Mouse (Mus musculus) megakaryocyte progenitor cell, adult 5-6 weeks (primary cell): ENCODE data around the gene Abcc4. TPM values are rescaled to one million over a fixed set of nuclear protein-coding genes. Genes with fewer than 3 reads are reported as not detected.

Source experiments
- ATAC-seq: replicated peaks from 2 replicates; pipeline ENCODE4 v1.8.0; 2016; ENCODE audit warnings: mild to moderate bottlenecking, moderate TSS enrichment, inconsistent platforms; ENCODE audit not compliant: poor library complexity
- total RNA-seq, 2 experiments: library from RNA; stranded (forward) in 1 of 2; stranded (reverse) in 1 of 2; fragments of 157-497, 149-512 nt in 1 of 2; fragments of 200-1000 nt in 1 of 2; gene quantifications; 2 replicates each; pipeline versions ENCODE4 v1.2.3 to v1.2.4; 2015 to 2017

Gene Abcc4
- total RNA-seq, 2 experiments from 2014 or later, result 37.0 to 38.3 TPM

DNA sequence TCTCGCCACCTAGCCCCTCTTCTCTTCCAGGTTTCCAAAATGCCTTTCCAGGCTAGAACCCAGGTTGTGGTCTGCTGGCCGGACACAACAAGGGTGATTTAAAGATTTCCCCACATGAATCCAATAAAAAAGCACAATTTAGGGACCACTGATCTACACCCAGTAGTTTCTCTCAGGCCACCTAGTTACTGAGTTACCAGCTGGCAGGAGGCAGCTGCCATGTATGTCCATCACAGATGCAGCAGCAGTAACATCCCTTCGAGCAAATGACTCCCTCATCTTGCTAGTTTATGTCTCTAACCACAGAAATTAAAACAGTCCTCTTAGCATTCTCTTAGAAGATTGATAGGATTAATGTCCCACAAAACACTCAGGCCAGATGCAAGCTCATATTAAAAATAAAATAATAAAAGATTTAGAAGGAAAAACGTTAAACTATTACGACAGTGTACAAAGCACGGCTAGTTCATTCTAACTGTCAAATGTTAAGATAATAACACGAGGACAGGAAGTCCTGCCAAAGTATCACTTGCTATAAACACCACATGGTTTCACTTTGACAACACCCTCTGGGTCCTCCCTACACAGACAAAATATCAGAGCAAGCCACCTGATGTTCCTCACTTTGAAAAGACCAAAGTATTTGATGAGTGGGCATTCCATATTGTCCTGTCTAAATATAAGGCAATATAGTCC, 56.7 kb downstream of the Abcc4 start:
- ATAC-seq, result peak; percentile 99

DNA sequence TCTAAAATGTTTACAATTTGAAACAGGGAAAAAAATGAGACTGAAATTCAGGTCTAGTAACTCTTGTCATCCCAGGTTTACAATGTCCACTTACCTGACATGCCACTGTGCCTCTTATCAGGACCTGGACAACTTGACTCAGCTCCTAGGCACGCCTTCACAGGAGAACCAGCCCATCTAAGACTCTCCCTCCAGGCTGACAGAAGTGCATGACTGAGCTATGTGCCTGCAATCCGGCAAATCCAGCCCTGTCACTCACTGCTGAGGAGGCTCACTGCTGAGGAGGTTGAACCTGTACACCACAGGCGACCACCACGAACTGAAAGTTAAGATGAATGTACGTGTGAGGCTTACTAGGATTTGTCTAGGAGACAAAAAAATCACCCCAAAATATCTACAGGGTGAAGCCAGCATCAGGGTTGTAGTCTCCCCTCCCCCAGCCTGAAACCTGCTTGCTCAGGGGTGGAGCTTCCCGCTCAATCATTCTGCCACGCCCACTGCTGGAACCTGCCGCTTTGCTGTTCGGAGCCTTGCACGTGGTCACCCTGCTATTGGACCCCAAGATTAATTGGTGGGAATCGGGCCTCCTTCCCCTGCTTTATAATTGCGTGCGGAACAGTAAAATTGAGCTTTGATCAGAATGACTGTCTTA, 63.0 kb downstream of the Abcc4 start:
- peak; percentile 35; the same call in 1 of the 2 replicates for ATAC-seq

DNA sequence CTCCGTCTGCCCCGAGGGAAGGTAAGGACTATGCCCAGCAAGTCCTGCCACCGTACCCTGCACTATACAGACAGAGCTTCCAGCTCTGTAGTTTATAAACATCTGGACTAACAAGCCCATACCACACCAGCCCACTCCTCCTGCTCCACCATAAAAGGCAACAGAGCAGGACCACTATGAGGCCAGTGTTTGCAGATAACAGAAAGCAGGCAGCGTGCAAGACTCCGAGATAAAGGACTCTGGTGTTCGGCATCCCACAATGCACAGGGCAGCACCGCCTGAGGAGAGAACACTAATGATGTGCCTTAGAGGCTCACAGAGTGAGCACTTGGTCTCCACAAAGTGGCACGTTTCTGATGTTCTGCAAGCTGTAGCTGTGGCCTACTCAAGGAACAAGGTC, 63.9 kb downstream of the Abcc4 start:
- ATAC-seq, result peak; percentile 72

DNA sequence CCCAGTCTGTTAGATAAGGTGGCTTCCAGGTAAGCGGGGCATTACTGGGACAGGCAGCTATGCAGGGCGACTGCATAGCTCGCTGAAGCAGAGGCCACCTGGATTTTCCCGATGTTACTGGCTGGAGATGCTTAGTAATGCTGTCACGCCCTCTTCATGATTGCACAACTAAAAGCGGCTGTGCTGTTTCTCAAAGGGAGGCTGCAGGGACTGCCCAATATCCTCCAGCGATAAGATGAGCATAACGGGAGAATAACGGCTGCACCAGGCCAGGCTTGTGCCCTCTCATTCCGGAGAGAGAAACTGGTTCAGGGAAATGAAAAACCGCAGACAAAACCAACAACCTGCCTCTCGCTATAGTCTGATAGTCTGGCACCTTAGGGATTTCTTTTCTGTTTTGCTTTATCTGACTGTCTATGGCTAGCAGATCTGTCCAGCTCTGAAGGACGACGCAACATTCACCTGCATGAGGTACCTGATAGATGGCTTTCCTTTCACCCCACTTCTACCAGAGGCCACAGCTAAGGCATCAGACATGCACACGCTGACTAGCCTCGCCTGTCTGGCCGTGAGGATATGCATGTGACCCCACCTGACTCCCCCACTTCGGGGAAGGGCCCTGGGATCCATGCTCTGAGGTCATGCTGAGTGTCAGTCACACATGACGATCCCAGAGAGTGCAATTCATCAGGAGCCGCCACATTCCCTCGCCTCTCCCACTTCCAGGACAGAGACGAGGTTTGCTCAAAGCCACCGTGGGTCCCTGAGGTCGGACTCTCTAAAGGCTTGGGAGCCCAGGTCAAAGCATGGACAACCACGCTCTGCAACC, 67.4 kb downstream of the Abcc4 start:
- peak; percentile 59 for ATAC-seq

DNA sequence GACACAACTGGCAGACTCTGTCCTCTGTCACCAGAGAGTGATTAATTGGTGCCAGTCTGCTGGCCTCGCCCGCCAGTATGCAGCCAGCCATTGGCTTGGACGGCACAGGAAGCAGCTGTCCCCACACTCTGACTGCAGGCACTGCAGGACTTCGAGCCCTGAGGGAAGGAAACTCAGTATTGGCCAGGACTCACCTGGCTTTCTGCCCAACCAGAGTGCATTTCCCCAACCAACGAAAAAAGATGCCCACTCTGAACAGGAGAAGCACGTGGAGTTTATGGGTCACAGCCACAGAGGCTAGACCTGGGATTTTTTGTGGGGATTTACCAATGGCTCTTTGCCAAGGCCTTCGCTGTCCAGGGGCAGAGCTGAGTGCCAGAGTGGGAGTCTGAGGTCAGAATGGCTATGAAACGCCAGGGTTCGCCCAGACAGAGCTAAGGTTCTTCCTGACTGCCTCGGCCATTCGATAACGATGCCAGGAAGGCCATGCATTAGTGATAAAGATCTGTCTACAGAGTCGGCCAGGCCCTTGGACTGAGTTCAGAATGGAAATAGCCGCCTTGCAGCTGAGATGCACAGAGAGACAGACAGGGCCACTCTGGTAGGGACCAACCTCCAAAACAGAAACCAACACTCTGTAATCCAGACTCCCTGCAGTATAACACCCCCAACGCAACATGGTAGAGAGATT, 70.4 kb downstream of the Abcc4 start:
- peak; percentile 82 for ATAC-seq

DNA sequence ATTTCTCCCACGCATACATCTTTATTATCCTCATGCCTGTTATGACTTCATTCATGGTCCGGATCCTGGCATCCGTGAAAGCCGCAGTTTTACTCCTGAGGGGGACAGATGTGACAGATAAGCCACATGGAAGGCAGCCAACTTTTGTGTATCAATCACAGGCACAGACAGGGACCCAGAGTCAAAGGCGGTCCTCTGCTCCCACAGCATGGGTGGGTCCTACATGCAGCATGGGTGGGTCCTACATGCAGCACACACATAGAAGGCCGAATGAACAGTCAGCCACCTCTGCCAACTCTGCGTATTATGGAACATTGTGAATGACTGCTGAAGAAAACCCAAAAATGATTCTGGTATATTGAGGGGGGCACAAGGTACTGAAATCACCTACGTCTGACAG, 76.4 kb downstream of the Abcc4 start:
- ATAC-seq, result no peak

DNA sequence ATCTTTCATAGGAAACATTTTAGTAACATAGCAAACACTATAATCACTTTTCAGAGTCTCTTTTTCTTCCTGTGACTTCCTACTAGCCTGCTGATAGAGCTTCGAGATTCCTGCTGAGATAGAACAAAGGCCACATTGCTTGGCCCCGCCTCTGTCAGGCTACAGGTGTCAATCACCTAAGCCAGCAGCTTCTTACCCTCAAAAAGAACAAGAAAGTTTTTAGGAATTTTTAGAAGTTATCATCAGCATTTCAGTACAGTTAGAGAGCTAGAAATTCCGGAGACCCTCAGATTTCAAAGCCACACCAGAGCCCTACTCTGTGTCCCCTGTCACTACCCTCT, 84.6 kb downstream of the Abcc4 start:
- no peak for ATAC-seq

DNA sequence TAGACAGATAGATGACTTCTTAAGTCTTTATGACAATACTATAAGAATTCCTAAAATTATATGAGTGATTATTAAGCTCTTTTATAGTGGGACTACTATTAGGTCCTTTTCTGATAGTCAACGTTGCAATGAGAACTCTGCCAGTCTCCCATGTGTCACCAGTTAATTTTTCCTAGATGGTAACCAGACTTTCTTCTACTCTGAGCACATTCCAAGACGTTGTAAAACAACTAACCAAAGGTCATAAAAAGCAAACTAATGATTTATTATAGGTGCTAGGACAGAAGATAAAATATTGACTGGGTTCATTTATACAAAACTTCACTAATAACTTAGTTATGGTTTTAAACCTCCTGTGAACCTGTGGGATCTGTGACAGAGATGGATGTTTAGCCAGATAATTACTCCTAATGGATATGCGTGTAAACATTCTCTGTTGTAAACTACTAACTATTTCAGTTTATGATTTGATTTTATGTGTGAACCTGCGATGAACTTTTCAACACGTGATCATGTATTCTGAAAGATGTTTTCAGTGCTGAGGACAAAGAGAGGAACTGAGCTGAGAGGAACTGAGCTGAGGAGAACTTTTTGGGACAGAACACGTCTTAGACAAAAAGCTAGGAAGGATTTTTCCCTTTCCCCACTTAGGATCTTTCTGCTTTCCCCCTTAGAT, 85.1 kb downstream of the Abcc4 start:
- ATAC-seq, result no peak

DNA sequence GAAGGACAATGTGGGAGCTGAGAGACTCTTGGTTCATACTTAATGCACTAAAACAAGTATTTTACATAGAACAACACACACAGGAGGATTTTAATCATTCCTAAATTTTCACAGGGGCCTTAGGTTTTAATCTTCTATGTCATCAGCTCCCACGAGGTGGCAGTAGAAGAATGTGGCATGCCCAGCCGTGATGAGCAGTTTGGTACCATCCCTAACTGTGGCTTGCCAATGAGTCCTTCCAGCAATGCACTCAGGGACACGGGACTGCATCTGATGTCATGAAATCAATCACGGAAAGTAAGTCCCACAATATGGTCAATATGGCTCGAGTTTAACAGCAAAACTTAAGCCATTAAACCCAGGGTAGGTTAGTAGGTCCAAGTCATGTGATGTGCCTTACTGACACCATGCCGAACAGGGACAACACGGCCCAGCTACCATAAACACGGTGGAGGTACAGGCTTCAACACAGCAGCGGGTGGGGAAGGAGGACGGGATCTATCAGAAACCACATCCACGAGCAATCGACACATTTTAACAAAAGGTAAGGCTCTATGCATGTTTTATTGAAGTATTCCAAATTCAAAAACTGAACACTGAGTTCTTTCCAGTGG, 89.2 kb downstream of the Abcc4 start:
- peak; percentile 87 for ATAC-seq

DNA sequence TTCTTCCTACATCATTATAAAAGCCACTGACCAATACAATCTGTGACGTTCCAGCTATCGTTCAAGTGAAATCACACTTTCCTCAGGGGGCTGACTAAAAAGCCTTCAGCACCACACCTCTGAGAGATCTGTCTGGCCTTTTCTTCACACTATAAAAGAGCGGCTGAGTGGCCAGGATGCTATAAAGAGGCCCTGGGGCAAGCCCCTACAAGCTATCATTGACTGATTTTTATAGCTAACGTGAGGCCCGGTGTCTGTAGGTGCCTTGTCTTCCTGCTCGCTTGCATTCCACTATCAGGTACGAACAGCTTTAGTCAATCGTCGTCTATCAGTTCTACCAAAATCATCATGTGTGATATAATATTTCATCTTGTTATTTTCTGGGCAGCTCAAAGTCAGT, 92.3 kb downstream of the Abcc4 start:
- ATAC-seq, result no peak

DNA sequence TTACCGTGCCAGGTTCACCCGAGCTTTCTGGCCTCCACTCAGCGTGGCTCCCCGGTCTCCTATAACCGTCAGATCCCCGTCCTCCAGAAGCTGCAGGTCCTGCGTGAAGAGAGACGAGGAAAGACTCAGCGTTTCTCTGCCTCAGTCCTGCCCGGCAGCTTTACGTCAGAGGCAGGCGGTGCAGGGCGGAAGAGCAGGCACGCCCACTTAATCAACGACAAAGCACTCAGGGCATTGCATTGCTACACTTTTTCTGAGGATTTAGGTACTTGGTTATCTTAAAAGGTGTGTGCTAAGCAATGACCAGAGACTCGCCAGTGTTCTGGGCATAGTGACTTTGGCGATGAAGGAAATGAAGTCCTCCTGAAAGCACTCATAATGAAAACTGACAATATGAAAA, 94.3 kb downstream of the Abcc4 start:
- ATAC-seq, result peak; percentile 24; the same call in 1 of the 2 replicates

DNA sequence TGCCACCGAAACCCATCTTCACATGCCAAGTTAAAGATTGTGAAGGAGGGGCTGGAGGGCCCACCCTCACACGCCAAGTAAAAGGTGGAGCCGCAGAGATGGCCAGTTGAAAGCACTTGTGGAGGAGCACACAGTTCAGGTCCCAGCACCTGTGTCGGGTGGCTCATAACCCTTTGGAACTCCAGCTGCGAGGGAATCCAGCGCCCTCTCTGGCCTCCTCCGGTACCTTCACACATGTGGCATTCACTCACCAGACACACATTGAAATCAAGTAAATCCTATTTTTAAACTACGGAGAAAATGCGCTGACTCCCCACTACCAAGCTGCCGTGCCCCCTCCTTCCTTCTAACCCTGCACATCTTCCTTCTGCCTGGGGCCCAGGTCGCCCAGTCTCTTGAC, 95.2 kb downstream of the Abcc4 start:
- peak; percentile 32; the same call in 1 of the 2 replicates for ATAC-seq

DNA sequence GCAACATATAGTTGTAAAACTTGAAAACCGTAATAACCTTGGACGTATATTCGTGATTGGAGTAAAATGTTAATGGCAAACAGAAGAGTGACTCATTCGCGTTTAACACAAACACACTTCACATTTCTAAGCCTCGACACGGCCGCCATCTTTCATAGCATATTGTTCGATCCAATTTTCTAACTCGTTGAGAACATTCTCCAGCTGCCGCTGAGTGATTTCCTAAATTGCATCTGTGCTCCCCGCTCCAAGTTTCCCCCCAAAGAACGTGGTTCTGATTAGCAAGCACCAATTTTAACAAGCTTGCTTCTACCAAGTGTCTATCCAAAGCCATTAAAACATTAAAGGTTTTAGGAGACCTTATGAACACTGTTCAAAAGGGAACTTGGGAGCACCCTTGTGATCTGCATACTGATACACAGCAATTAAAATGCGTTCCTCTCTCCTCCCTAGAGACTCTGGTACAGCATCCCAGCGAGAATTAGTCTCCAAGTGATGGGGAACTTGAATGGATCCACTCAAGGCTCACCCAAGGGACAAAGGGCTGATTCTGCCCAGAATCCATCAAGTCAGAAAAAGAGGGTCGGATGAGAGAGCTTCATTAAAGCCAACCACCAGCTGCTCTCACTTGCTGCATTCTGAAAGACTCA, 97.1 kb downstream of the Abcc4 start:
- ATAC-seq, result no peak

DNA sequence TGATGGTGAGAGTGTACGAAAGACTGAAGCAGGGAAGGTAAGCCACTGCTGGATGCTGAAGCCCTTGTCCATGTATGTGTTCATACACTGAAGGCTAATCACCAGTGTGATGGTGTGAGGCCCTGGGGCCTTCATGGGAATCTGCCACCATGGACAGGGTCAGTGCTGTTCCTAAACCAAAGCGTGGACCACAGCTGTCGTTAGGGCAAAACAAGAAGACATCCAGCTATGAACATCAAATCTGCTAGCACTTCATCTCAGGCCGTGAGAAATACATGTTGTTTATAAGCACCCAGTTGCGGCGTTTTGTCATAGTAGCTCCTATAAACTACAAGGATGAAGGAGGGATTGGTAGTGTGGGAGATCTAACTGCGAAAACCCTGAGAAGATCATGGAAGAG, 97.7 kb downstream of the Abcc4 start:
- ATAC-seq, result no peak

DNA sequence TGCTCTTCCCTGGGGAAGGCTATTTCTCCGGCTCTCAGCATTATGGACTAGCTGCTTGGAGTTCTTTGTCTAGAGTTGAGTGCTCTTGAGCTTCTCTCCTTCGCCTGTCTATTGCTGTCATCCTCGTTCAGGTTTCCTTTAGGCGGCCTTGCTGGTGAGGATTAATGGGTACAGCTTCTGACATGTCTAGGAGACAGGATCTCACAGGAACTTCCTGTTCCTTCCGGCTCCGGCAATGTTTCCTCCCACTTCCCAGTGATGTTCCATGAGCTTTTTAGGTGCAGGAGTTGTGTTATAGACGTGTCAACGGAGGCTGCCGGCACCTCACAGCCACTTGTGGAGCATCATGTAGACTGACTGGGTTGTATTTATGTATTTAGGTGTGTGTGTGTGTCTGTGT, 99.5 kb downstream of the Abcc4 start:
- ATAC-seq, result no peak

DNA sequence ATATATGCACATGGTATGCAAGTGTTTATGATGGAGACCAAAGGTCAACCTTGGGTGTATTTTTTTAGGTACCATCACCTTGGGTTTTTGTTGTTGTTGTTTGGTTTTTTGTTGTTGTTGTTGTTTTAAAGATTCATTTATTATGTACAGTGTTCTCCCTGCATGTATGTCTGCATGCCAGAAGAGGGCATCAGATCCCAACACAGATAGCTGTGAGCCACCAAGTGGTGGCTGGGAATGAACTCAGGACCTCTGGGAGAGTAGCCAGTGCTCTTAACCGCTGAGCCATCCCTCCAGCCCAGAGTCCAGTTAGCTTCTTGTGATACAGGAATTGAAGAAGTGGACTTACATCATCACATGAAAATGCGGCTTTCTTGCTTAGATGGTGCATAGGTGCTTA, 101.1 kb downstream of the Abcc4 start:
- ATAC-seq, result no peak

DNA sequence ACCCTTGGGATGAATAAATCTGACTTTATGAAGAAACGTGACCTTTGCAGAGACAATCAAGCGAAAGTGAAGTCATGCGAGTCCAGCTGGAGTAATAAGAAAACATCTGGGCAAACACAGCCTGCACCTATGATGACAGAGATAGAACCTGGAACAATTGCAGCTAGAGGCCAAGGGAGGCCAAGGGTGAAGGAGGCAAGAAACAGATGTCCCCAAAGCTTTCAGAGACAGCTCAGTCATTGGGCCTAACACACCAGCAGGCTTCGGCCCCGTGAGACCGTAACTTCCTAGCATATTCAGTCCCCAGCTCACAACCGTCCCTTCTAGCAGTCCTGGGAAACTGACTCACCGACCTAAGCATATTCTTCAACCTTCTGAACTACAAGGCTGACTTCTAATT, 104.0 kb downstream of the Abcc4 start:
- no peak for ATAC-seq

DNA sequence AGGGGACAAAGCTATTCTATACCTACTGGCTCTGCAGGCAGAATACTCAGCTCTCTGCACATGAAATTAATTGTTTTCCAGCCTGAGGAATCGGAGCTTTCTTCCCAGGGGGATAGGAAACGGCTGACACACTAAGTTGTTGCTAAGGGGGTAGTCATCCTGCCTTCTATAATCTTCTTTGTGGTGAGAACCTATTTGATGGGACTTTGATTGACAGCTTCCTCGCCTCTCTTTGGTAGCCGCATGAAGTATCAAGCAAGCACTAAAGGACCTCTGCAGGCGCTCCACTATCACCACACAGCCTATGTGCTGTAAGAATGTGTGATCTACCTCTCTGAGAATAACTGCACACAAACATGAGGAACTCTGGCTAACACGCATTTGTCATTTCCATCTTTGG, 105.3 kb downstream of the Abcc4 start:
- no peak for ATAC-seq

DNA sequence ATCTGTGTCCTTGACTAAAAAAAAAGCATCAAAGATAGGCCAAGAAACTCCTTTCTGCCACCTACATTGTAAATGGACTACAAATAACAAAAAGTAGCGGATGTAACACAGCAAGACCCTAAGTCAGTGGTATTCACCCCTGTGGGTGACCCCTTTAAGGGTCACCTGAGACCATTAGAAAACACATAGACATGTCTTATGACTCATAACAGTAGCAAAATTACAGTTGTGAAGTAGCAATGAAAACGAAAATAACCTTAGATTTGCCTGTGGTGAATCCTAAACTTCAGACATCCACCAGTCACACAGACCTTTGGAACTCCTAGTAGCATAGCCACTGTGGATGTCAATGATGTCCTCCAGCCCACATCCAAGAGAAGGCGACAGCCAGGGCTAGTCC, 107.3 kb downstream of the Abcc4 start:
- ATAC-seq, result no peak

DNA sequence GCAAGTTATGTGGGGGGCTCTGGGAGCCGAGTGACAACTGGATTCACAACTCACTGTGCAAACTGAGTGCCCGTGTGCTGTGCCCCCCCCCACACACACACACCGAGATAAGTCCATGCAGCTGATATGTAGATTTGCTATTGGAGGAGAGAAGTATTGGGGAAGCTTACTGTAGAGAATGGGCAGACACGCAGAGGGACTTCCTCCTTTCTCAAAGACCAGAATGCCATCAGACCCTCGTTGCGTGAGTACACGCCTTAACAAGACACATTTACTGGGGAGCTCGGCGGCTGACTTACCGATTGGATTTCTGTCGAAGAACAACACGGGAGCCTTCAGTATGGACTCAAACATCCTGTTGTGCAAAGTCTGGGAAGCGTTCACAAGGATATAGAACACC, 111.6 kb downstream of the Abcc4 start:
- peak; percentile 63 for ATAC-seq
